Mouse (Mus musculus) hindlimb bud, embryonic 11.5 days (tissue): Measurements from ENCODE around the gene Foxd4.

Source experiments
- DNase-seq: peaks from one replicate; pipeline ENCODE4 v3.0.0-alpha.2; 2012; ENCODE audit warnings: low read depth, low spot score; ENCODE audit errors: extremely low spot score

The Foxd4 gene

GRCm38 (mm10) chr19:24900581-24901220 is at the start of gene Foxd4:
Gene Foxd4, minus strand, starts transcription at chr19:24901197.
- DNase-seq, result no peak

GRCm38 (mm10) chr19:24945521-24946262 is 44.7 kb upstream of the Foxd4 start:
- no peak for DNase-seq

- DNase-seq, result no peak
Measured at GRCm38 (mm10) chr19:24937084-24937483, 36.1 kb upstream of the Foxd4 start.

- no peak for DNase-seq
Measured at GRCm38 (mm10) chr19:24929041-24929440, 28.0 kb upstream of the Foxd4 start.

- DNase-seq, result no peak
Measured at GRCm38 (mm10) chr19:24920866-24921265, 19.9 kb upstream of the Foxd4 start.

GRCm38 (mm10) chr19:24908385-24909155 is 7.6 kb upstream of the Foxd4 start:
- no peak for DNase-seq

- no peak for DNase-seq
Measured at GRCm38 (mm10) chr19:24907655-24908054, 6.7 kb upstream of the Foxd4 start.

GRCm38 (mm10) chr19:24902821-24903220 is 1.8 kb upstream of the Foxd4 start:
- DNase-seq, result no peak

GRCm38 (mm10) chr19:24902256-24902655 is 1.3 kb upstream of the Foxd4 start:
- DNase-seq, result no peak

- no peak for DNase-seq
Measured at GRCm38 (mm10) chr19:24901666-24902065, 669 bp upstream of the Foxd4 start.

GRCm38 (mm10) chr19:24899578-24900544 is 1.1 kb downstream of the Foxd4 start:
- no peak for DNase-seq

GRCm38 (mm10) chr19:24898737-24899577 is 2.0 kb downstream of the Foxd4 start:
- no peak for DNase-seq

GRCm38 (mm10) chr19:24897896-24898736 is 2.9 kb downstream of the Foxd4 start:
- no peak for DNase-seq

- DNase-seq, result no peak
Measured at GRCm38 (mm10) chr19:24897006-24897895, 3.7 kb downstream of the Foxd4 start.

- DNase-seq, result no peak
Measured at GRCm38 (mm10) chr19:24896536-24896935, 4.5 kb downstream of the Foxd4 start.

GRCm38 (mm10) chr19:24886888-24887287 is 14.1 kb downstream of the Foxd4 start:
- DNase-seq, result no peak

GRCm38 (mm10) chr19:24885504-24885903 is 15.5 kb downstream of the Foxd4 start:
- no peak for DNase-seq

GRCm38 (mm10) chr19:24881237-24881636 is 19.8 kb downstream of the Foxd4 start:
- DNase-seq, result no peak
